Mouse (Mus musculus): ENCODE data around the gene Pip4p1. TPM values are rescaled to one million over a fixed set of nuclear protein-coding genes. Genes with fewer than 3 reads are reported as not detected.
"Not testable (repeated sequence)": the region's sequence is repeated elsewhere in the genome, so short reads cannot be mapped to it uniquely, and the experiment has no call there.

Gene Pip4p1
- total RNA-seq, 4 experiments from 2014 or later: 19.3 to 24.5 (median 20.6) TPM

GRCm38 (mm10) chr14:50938940-50939339 lies 8.3 kb upstream of the Pip4p1 start:
- no peak for DNase-seq (ENCODE audit: low spot score)

GRCm38 (mm10) chr14:50938119-50938908 lies 7.7 kb upstream of the Pip4p1 start:
- no peak for DNase-seq (ENCODE audit: low spot score)

GRCm38 (mm10) chr14:50936649-50937048 lies 6.0 kb upstream of the Pip4p1 start:
- no peak for DNase-seq (ENCODE audit: low spot score)

- DNase-seq (ENCODE audit: low spot score): no peak
Observed at GRCm38 (mm10) chr14:50931493-50932020, 901 bp upstream of the Pip4p1 start.

- DNase-seq (ENCODE audit: low spot score): no peak
Observed at GRCm38 (mm10) chr14:50930377-50930753, 291 bp downstream of the Pip4p1 start.

- no peak for DNase-seq (ENCODE audit: low spot score)
Observed at GRCm38 (mm10) chr14:50929951-50930350, 705 bp downstream of the Pip4p1 start.

- no peak for DNase-seq (ENCODE audit: low spot score)
Observed at GRCm38 (mm10) chr14:50927366-50927765, 3.3 kb downstream of the Pip4p1 start.

GRCm38 (mm10) chr14:50925111-50925920 lies 5.3 kb downstream of the Pip4p1 start:
- DNase-seq (ENCODE audit: low spot score): no peak

GRCm38 (mm10) chr14:50924281-50925064 lies 6.2 kb downstream of the Pip4p1 start, which contains the start of the genes Osgep and Apex1:
Gene Osgep, minus strand, starts transcription at chr14:50924893.
Gene Apex1, plus strand, starts transcription at chr14:50924968.
- DNase-seq (ENCODE audit: low spot score): peak; percentile 95

- not testable (repeated sequence) for DNase-seq (ENCODE audit: low spot score)
Observed at GRCm38 (mm10) chr14:50923437-50923836, 7.2 kb downstream of the Pip4p1 start.

- DNase-seq (ENCODE audit: low spot score): no peak
Observed at GRCm38 (mm10) chr14:50911356-50911755, 19.3 kb downstream of the Pip4p1 start.

- DNase-seq (ENCODE audit: low spot score): no peak
Observed at GRCm38 (mm10) chr14:50908126-50908525, 22.5 kb downstream of the Pip4p1 start.

GRCm38 (mm10) chr14:50905327-50905726 lies 25.3 kb downstream of the Pip4p1 start:
- DNase-seq (ENCODE audit: low spot score): not testable (repeated sequence)

- DNase-seq (ENCODE audit: low spot score): no peak
Observed at GRCm38 (mm10) chr14:50904828-50905129, 25.9 kb downstream of the Pip4p1 start.

- DNase-seq (ENCODE audit: low spot score): no peak
Observed at GRCm38 (mm10) chr14:50903973-50904827, 26.5 kb downstream of the Pip4p1 start.

- not testable (repeated sequence) for DNase-seq (ENCODE audit: low spot score)
Observed at GRCm38 (mm10) chr14:50897992-50898391, 32.7 kb downstream of the Pip4p1 start.

GRCm38 (mm10) chr14:50897374-50897765 lies 33.3 kb downstream of the Pip4p1 start, which contains the start of gene Klhl33:
Gene Klhl33, minus strand, starts transcription at chr14:50897507.
- DNase-seq (ENCODE audit: low spot score): peak; percentile 35

GRCm38 (mm10) chr14:50896747-50897373 lies 33.8 kb downstream of the Pip4p1 start:
- DNase-seq (ENCODE audit: low spot score): peak; percentile 11

- peak; percentile 86 for DNase-seq (ENCODE audit: low spot score)
Observed at GRCm38 (mm10) chr14:50895985-50896746, 34.5 kb downstream of the Pip4p1 start.

Measured in heart, adult 8-10 months (tissue).